Mouse (Mus musculus) midbrain, embryonic 11.5 days (tissue): Measurements from ENCODE around the gene Cpne7. TPM values are rescaled to one million over a fixed set of nuclear protein-coding genes. Genes with fewer than 3 reads are reported as not detected.

Source experiments
- ATAC-seq: fragments of 200-750 bp; cut with Nextera tagmentation; 2 replicates; pipeline ENCODE4 v1.8.0; 2017; ENCODE audit warnings: moderate TSS enrichment, moderate library complexity; ENCODE audit not compliant: low FRiP score
- DNase-seq: peaks from one replicate; pipeline ENCODE4 v3.0.0; 2015; ENCODE audit warnings: low spot score; ENCODE audit errors: missing footprints
- H3K27ac ChIP-seq: fragments of 300-500 bp; sonication (generic); 2 replicates; pipeline ENCODE4 v1.5.1; 2014; ENCODE audit warnings: low read depth, low read length
- H3K27me3 ChIP-seq: fragments of 300-500 bp; sonication (generic); 2 replicates; pipeline ENCODE4 v1.6.1; 2014; ENCODE audit warnings: mild to moderate bottlenecking, low read length, moderate library complexity, mixed read lengths; ENCODE audit not compliant: control insufficient read depth, insufficient read depth
- H3K36me3 ChIP-seq: fragments of 300-500 bp; sonication (generic); 2 replicates; pipeline ENCODE4 v1.6.1; 2014; ENCODE audit warnings: mild to moderate bottlenecking, low read length, moderate library complexity, mixed read lengths; ENCODE audit not compliant: control insufficient read depth, insufficient read depth
- H3K4me1 ChIP-seq: fragments of 300-500 bp; sonication (generic); 2 replicates; pipeline ENCODE4 v1.6.1; 2014; ENCODE audit warnings: low read length; ENCODE audit not compliant: control insufficient read depth, insufficient read depth
- H3K4me2 ChIP-seq: fragments of 300-500 bp; sonication (generic); 2 replicates; pipeline ENCODE4 v1.6.1; 2014; ENCODE audit warnings: mild to moderate bottlenecking, moderate library complexity
- H3K4me3 ChIP-seq: fragments of 300-500 bp; sonication (generic); 2 replicates; pipeline ENCODE4 v1.5.1; 2014; ENCODE audit warnings: low read depth, low read length
- H3K9ac ChIP-seq: fragments of 300-500 bp; sonication (generic); 2 replicates; pipeline ENCODE4 v1.6.1; 2014; ENCODE audit warnings: low read length
- H3K9me3 ChIP-seq: fragments of 300-500 bp; sonication (generic); 2 replicates; pipeline ENCODE4 v1.6.1; 2016; ENCODE audit warnings: low read length; ENCODE audit not compliant: control insufficient read depth
- WGBS: fragments of 180-500 bp; shearing (Covaris S2); extraction: QIAGEN DNeasy Blood & Tissue Kit; methylation state at CpG from one replicate; pipeline ENCODE4 v1.1.7; 2014; 5-methylcytosine and 5-hydroxymethylcytosine counted together
- polyA plus RNA-seq: library from polyadenylated mRNA; unstranded; fragments of >200 nt; fragmentation: Nextera tagmentation; extraction: Ambion mirVana; gene quantifications from 2 replicates; pipeline ENCODE4 v1.2.1, GENCODE M21; 2014

Cpne7 gene
- polyA plus RNA-seq, 1 experiment from 2014 or later: 0.07 TPM

GRCm38 (mm10) chr8:123131041-123131440, 13.9 kb downstream of the Cpne7 start:
- no peaks in the 10 kb centered on the region for H3K36me3 ChIP-seq
- H3K27me3 ChIP-seq: no peaks in the 10 kb centered on the region; the same call in 1 of the 2 replicates
- peaks cover 5% of the 10 kb centered on the region; the same call in 1 of the 2 replicates for H3K4me1 ChIP-seq
- no peak for ATAC-seq
- WGBS: 69% methylated on average over 9 of the region's 9 CpGs
- H3K4me2 ChIP-seq: no peak overlapping the region
- H3K9ac ChIP-seq: no peak overlapping the region
- no peak overlapping the region for H3K4me3 ChIP-seq
- DNase-seq: peak; percentile 79
- no peaks in the 10 kb centered on the region for H3K9me3 ChIP-seq
- no peak overlapping the region for H3K27ac ChIP-seq

DNA sequence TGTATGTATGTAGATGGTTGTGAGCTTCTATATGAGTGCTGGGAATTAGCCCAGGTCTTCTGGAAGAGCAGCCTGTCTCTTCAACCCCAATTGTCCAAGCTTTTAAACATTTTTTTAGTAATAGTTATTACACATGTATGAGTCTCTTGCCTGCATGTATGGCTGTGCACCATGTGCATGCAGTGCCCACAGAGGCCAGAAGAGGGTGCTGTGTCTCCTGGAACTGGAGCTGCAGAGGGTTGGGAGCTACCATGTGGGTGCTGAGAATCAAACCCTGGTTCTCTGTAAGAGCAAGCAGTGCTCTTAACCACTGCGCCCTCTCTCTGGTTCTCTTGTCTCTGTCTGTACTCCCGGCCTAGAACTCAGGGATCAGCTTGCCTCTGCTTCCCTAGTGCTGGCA, 15.8 kb downstream of the Cpne7 start:
- Histone ChIP-seq H3K9ac (no peak overlapping the region), H3K4me3 (no peak overlapping the region), H3K27ac (no peak overlapping the region), H3K27me3 (no peaks in the 10 kb centered on the region), H3K4me1 (peaks cover 5% of the 10 kb centered on the region; the same call in 1 of the 2 replicates), H3K4me2 (no peak overlapping the region), H3K9me3 (no peaks in the 10 kb centered on the region), H3K36me3 (no peaks in the 10 kb centered on the region)
- DNase-seq (peak; percentile 72), ATAC-seq (no peak)
- 98% methylated on average over 2 of the region's 2 CpGs for WGBS

- Histone ChIP-seq H3K4me1 (peaks cover 5% of the 10 kb centered on the region; the same call in 1 of the 2 replicates), H3K9ac (no peak overlapping the region), H3K27ac (no peak overlapping the region), H3K9me3 (no peaks in the 10 kb centered on the region), H3K27me3 (no peaks in the 10 kb centered on the region), H3K4me2 (no peak overlapping the region), H3K4me3 (no peak overlapping the region), H3K36me3 (no peaks in the 10 kb centered on the region)
- no peak for ATAC-seq
- no peak for DNase-seq
- WGBS: 90% methylated on average over 11 of the region's 11 CpGs
Measured at GRCm38 (mm10) chr8:123134149-123134713, 17.1 kb downstream of the Cpne7 start.

DNA sequence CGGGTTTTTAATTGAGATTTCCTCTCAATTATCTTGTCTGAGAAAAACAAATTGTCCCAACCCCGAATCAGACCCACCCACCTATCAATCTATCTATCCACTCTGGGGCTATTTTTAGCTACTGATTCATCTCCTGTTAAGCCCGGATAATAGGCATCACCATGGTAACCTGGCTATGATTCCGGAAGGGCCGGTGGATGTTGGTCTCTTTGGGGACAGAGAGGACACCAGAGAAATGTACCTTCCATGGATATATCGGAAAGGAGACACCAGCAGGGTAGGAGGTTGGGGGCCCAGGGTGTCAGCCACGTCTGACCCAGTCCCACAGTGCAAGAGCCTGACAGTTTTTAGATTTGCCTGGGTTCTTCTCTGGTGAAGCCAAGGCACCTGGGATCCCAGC, 18.2 kb downstream of the Cpne7 start:
- Histone ChIP-seq H3K4me2 (no peak overlapping the region), H3K4me3 (no peak overlapping the region), H3K36me3 (no peaks in the 10 kb centered on the region), H3K9ac (no peak overlapping the region), H3K4me1 (peaks cover 5% of the 10 kb centered on the region; the same call in 1 of the 2 replicates), H3K27me3 (no peaks in the 10 kb centered on the region), H3K9me3 (no peaks in the 10 kb centered on the region), H3K27ac (no peak overlapping the region)
- ATAC-seq (no peak), DNase-seq (peak; percentile 82)
- WGBS: 21% methylated on average over 7 of the region's 7 CpGs

DNA sequence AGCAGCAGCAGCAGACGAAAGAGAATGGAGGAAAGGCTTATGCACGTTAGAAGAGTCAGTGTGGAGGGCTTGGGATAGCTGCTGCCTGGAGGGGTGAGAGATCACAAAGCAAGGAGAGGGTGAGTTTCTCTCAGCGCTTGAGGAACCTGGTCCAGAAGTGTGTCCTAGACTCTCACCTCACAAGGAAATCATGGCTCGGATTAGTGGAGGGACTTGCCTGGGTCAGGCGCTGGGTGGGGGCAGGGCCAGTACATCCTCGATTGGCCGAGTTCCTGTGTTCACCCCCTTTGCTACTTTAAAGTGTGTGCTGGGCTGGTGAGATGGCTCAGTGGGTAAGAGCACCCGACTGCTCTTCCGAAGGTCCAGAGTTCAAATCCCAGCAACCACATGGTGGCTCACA, 18.6 kb downstream of the Cpne7 start:
- H3K4me2 ChIP-seq: no peak overlapping the region
- ATAC-seq: no peak
- no peaks in the 10 kb centered on the region for H3K27me3 ChIP-seq

GRCm38 (mm10) chr8:123136287-123136686, 19.1 kb downstream of the Cpne7 start:
- H3K4me2 ChIP-seq: no peak overlapping the region
- H3K4me3 ChIP-seq: no peak overlapping the region
- H3K9me3 ChIP-seq: no peaks in the 10 kb centered on the region
- WGBS: 85% methylated on average over 9 of the region's 9 CpGs
- no peaks in the 10 kb centered on the region for H3K27me3 ChIP-seq
- ATAC-seq: no peak
- DNase-seq: peak; percentile 39
- H3K36me3 ChIP-seq: no peaks in the 10 kb centered on the region
- no peak overlapping the region for H3K9ac ChIP-seq
- no peak overlapping the region for H3K27ac ChIP-seq
- peaks cover 5% of the 10 kb centered on the region; the same call in 1 of the 2 replicates for H3K4me1 ChIP-seq

More for the DNA sequence above, 18.6 kb downstream of the Cpne7 start:
- Histone ChIP-seq H3K9me3 (no peaks in the 10 kb centered on the region), H3K27ac (no peak overlapping the region), H3K4me1 (peaks cover 5% of the 10 kb centered on the region; the same call in 1 of the 2 replicates), H3K4me3 (no peak overlapping the region), H3K9ac (no peak overlapping the region), H3K36me3 (no peaks in the 10 kb centered on the region)
- 43% methylated on average over 9 of the region's 9 CpGs for WGBS
- peak; percentile 84 for DNase-seq

DNA sequence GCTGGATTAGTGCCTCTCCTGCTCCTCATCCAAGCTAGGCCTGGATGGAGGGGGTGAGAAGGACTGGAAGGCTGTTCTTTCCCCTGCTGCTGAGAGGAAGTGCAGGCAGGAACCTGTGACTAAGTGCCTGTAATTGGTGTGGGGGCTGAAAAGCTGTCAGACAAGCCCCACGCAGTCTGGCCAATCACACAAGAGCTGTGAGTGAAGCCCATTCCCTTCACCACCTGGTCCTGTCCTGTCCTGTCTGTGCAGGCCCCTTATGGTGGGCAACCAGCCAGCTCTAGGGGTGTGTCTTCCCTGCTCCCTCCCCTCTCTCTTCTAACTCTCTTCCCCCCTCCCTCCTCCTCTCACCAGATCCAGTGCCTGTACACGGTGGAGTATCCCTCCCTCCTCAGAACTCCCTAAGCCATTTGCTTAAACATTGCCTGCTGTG, 20.5 kb downstream of the Cpne7 start:
- Histone ChIP-seq H3K4me3 (no peak overlapping the region), H3K27me3 (no peaks in the 10 kb centered on the region), H3K4me1 (peaks cover 5% of the 10 kb centered on the region; the same call in 1 of the 2 replicates), H3K4me2 (no peak overlapping the region), H3K27ac (no peak overlapping the region), H3K9me3 (no peaks in the 10 kb centered on the region), H3K36me3 (no peaks in the 10 kb centered on the region), H3K9ac (no peak overlapping the region)
- 20% methylated on average over 2 of the region's 2 CpGs for WGBS
- peak; percentile 82 for DNase-seq
- peak; percentile 38; the same call in 1 of the 2 replicates for ATAC-seq

- peaks cover 5% of the 10 kb centered on the region; the same call in 1 of the 2 replicates for H3K4me1 ChIP-seq
- peak; percentile 70 for DNase-seq
- 73% methylated on average over 4 of the region's 4 CpGs for WGBS
- no peaks in the 10 kb centered on the region for H3K9me3 ChIP-seq
- H3K36me3 ChIP-seq: no peaks in the 10 kb centered on the region
- no peak for ATAC-seq
- H3K4me2 ChIP-seq: no peak overlapping the region
- H3K9ac ChIP-seq: no peak overlapping the region
- no peaks in the 10 kb centered on the region for H3K27me3 ChIP-seq
- H3K27ac ChIP-seq: no peak overlapping the region
- no peak overlapping the region for H3K4me3 ChIP-seq
Measured at GRCm38 (mm10) chr8:123138741-123139140, 21.6 kb downstream of the Cpne7 start.

DNA sequence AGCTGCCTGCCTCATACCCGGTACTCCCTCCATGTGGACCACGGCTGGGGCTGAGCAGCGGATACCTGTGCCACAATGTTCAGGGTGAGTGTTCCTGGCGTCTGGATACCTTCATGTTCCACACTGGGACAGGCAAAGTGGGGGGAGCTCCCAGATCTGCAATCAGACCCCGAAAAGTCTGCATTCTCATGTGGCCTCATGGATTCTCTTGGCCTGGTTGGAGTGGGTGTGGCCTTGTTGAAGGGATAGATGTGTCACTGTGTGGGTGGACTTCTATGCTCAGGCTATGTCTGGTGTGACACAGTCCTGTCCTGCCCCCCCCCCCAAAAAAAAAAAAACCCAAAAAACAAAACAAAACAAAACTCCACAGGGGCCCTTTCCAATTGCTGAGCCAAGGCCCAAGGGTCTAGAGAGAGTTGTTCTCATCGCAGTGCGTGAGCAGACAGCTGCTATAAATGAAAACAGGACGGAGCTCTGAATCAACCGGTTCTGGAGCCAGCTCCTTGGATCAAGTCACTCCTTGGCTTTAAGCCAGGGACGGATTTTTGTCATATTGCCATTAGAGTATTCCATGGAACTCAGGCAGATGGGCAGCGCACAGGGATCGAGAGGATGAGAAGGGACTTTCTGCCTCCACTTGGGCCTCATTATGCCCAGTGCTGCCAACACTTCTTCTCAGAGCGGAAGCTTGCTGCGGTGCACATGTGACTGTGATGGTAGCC, 24.7 kb downstream of the Cpne7 start:
- Histone ChIP-seq H3K36me3 (no peaks in the 10 kb centered on the region), H3K4me1 (no peaks in the 10 kb centered on the region), H3K9me3 (no peaks in the 10 kb centered on the region), H3K4me3 (no peak overlapping the region), H3K27ac (no peak overlapping the region), H3K27me3 (no peaks in the 10 kb centered on the region), H3K9ac (no peak overlapping the region), H3K4me2 (no peak overlapping the region)
- WGBS: 88% methylated on average over 14 of the region's 14 CpGs
- DNase-seq (peak; percentile 33), ATAC-seq (no peak)
